Mouse (Mus musculus) heart, adult 8-10 months (tissue): ENCODE data around the gene Shisa7. TPM values are rescaled to one million over a fixed set of nuclear protein-coding genes. Genes with fewer than 3 reads are reported as not detected.

ENCODE experiments used
- total RNA-seq, 4 experiments: library from RNA; stranded (reverse); gene quantifications; 2 replicates each; pipeline ENCODE4 v1.2.4; 2022

Gene Shisa7
- total RNA-seq, 4 experiments from 2014 or later, result 0.09 to 0.56 (median 0.25) TPM; not detected in 1

Other genes with a start within 250 kb of the Shisa7 start
- not detected for gene Ptprh, start 240.7 kb downstream of the Shisa7 start, total RNA-seq
- 1 to 10 TPM; 4.2 to 6.0 (median 4.8) TPM for gene Tmem86b, start 213.3 kb downstream of the Shisa7 start, total RNA-seq
- 10 to 100 TPM; 70.5 to 77.7 (median 75.8) TPM for gene Ppp6r1, start 185.7 kb downstream of the Shisa7 start, total RNA-seq
- gene Hspbp1, start 159.6 kb downstream of the Shisa7 start, total RNA-seq, result 10 to 100 TPM; 28.4 to 36.3 (median 33.5) TPM
- 1 to 10 TPM in 2 of 4 experiments, under 1 TPM in 2; 0.57 to 1.2 (median 0.98) TPM for gene Brsk1, start 154.1 kb downstream of the Shisa7 start, total RNA-seq
- gene Tmem150b, start 119.4 kb downstream of the Shisa7 start, total RNA-seq, result under 1 TPM in 3 of 4 experiments, not detected in 1; 0.12 to 0.24 (median 0.17) TPM
- 10 to 100 TPM in 2 of 4 experiments, 1 to 10 TPM in 2; 7.5 to 10.8 (median 9.7) TPM for gene Kmt5c, start 104.6 kb downstream of the Shisa7 start, total RNA-seq
- 1 to 10 TPM; 1.8 to 3.8 (median 2.8) TPM for gene Cox6b2, start 91.6 kb downstream of the Shisa7 start, total RNA-seq
- not detected for gene Fam71e2, start 73.4 kb downstream of the Shisa7 start, total RNA-seq
- gene Il11, start 61.8 kb downstream of the Shisa7 start, total RNA-seq, result under 1 TPM in 1 of 4 experiments, not detected in 3; 0.19 TPM
- gene Tmem190, start 61.8 kb downstream of the Shisa7 start, total RNA-seq, result not detected
- 1 to 10 TPM; 2.2 to 5.5 (median 5.0) TPM for gene Tmem238, start 55.0 kb downstream of the Shisa7 start, total RNA-seq
- 100 to 1,000 TPM; 453 to 560 (median 508) TPM for gene Rpl28, start 51.8 kb downstream of the Shisa7 start, total RNA-seq
- gene Ube2s, start 32.1 kb downstream of the Shisa7 start, total RNA-seq, result 100 to 1,000 TPM in 1 of 4 experiments, 10 to 100 TPM in 3; 76.2 to 103 (median 88.7) TPM
- 1 to 10 TPM; 5.3 to 6.1 (median 6.0) TPM for gene Isoc2b, start 25.6 kb upstream of the Shisa7 start, total RNA-seq
- gene Isoc2a, start 32.5 kb upstream of the Shisa7 start, total RNA-seq, result 10 to 100 TPM; 52.2 to 62.9 (median 54.4) TPM
- under 1 TPM in 2 of 4 experiments, not detected in 2; 0.22 to 0.43 TPM for gene Gm36210, start 61.8 kb upstream of the Shisa7 start, total RNA-seq
- gene Zfp628, start 70.5 kb upstream of the Shisa7 start, total RNA-seq, result 1 to 10 TPM; 6.4 to 8.4 (median 7.5) TPM
- 1 to 10 TPM; 4.7 to 6.7 (median 5.3) TPM for gene Nat14, start 77.3 kb upstream of the Shisa7 start, total RNA-seq
- gene Ssc5d, start 81.1 kb upstream of the Shisa7 start, total RNA-seq, result 1 to 10 TPM; 1.4 to 2.5 (median 1.9) TPM
- gene Sbk2, start 119.7 kb upstream of the Shisa7 start, total RNA-seq, result 10 to 100 TPM; 27.3 to 40.6 (median 33.1) TPM
- gene Sbk3, start 126.5 kb upstream of the Shisa7 start, total RNA-seq, result 10 to 100 TPM; 28.3 to 70.4 (median 46.3) TPM
- gene Zfp579, start 151.5 kb upstream of the Shisa7 start, total RNA-seq, result 10 to 100 TPM in 3 of 4 experiments, 1 to 10 TPM in 1; 9.7 to 19.8 (median 11.8) TPM
- 10 to 100 TPM in 2 of 4 experiments, 1 to 10 TPM in 2; 7.2 to 12.1 (median 9.5) TPM for gene Zfp524, start 169.7 kb upstream of the Shisa7 start, total RNA-seq
- 10 to 100 TPM; 15.2 to 25.9 (median 17.5) TPM for gene Fiz1, start 170.0 kb upstream of the Shisa7 start, total RNA-seq
- not detected for gene Gm44973, start 170.8 kb upstream of the Shisa7 start, total RNA-seq
- 10 to 100 TPM; 11.5 to 13.3 (median 12.8) TPM for gene Zfp865, start 175.7 kb upstream of the Shisa7 start, total RNA-seq
- gene Ccdc106, start 175.9 kb upstream of the Shisa7 start, total RNA-seq, result under 1 TPM in 1 of 4 experiments, not detected in 3; 0.22 TPM
- under 1 TPM in 1 of 4 experiments, not detected in 3; 0.37 TPM for gene 4632433K11Rik, start 189.4 kb upstream of the Shisa7 start, total RNA-seq
- gene Zfp784, start 193.8 kb upstream of the Shisa7 start, total RNA-seq, result 1 to 10 TPM; 4.9 to 7.4 (median 6.0) TPM
- 1 to 10 TPM; 3.2 to 4.4 (median 4.0) TPM for gene Zfp580, start 206.8 kb upstream of the Shisa7 start, total RNA-seq
- 10 to 100 TPM; 61.7 to 69.8 (median 64.9) TPM for gene U2af2, start 217.4 kb upstream of the Shisa7 start, total RNA-seq
- 100 to 1,000 TPM; 164 to 192 (median 185) TPM for gene Epn1, start 235.5 kb upstream of the Shisa7 start, total RNA-seq